In the genomic region with DNA sequence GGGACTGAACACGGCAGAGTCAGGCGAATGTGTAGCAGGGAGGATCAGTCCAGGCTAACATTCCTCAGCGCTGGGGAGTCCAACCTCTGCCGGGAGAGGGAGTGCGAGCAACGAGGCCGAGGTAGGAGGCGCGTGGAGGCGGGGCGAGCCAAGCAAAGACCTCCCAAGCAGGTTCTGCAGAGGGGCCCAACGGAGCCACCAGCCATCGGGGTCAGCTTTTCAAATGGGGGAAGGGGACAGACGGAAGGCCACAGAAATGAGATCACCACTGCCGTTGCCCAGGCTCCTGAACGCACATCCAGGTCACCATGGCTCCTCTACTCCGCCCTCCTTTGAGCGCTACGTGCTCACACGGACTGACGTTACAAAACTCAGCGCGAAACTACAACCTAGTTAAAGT, we compare ENCODE assay signal across 8 mouse cellular contexts. TPM values are rescaled to one million over a fixed set of nuclear protein-coding genes. Genes with fewer than 3 reads are reported as not detected.
DNase-seq lines count a peak whose midpoint lies in the region; ATAC-seq lines count a peak whose summit lies in the region.

No protein-coding gene starts in this region.

- H3K9me3 ChIP-seq in intestine, embryonic 14.5 days (ENCODE audit: control insufficient read depth, low read length): no peaks in the 10 kb centered on the region
- H3K9me3 ChIP-seq in megakaryocyte, embryonic 14.5 days: peaks cover 10% of the 10 kb centered on the region; the same call in 1 of the 2 replicates

- H3K4me3 ChIP-seq in intestine, embryonic 14.5 days (ENCODE audit: low read depth, low read length): peak overlapping the region; percentile 75
- peak overlapping the region; percentile 90 for H3K4me3 ChIP-seq in megakaryocyte, embryonic 14.5 days (replicated peaks)

- intact Hi-C loops in gastrocnemius, postnatal 36 days (cut with DNase I): loop anchor here (5.0 kb wide), 2 partner anchors 1446 to 1461 kb away; no protein-coding TSS in a partner anchor
- intact Hi-C loops in left cerebral cortex, postnatal 14 days (cut with DNase I): loop anchor here (10.0 kb wide), 2 partner anchors 1204 to 1594 kb away; no protein-coding TSS in a partner anchor

- peaks cover 36% of the 10 kb centered on the region for H3K36me3 ChIP-seq in intestine, embryonic 14.5 days (ENCODE audit: control insufficient read depth, insufficient read depth, low read length)
- no peaks in the 10 kb centered on the region for H3K36me3 ChIP-seq in megakaryocyte, embryonic 14.5 days (replicated peaks; ENCODE audit: low read length)

- WGBS in intestine, embryonic 14.5 days: under 1% methylated on average over 23 of the region's 23 CpGs

- no peaks in the 10 kb centered on the region for H3K27me3 ChIP-seq in intestine, embryonic 14.5 days (replicated peaks; ENCODE audit: control insufficient read depth, insufficient read depth, low read length)
- H3K27me3 ChIP-seq in megakaryocyte, embryonic 14.5 days (replicated peaks): peaks cover 49% of the 10 kb centered on the region

- H3K9ac ChIP-seq in intestine, embryonic 14.5 days (ENCODE audit: low read length): peak overlapping the region; percentile 91

- peak; percentile 84 for DNase-seq in adrenal gland, postnatal 10 days
- DNase-seq in embryo, embryonic 11 days: peak; percentile 91
- DNase-seq in gastrocnemius, postnatal 36 days: peak; percentile 74 to 75
- DNase-seq in intestine, embryonic 14.5 days (ENCODE audit: low spot score): peak; percentile 92
- peak; percentile 73 to 75 for DNase-seq in left cerebral cortex, postnatal 14 days (ENCODE audit: low spot score in 2 of 2)
- DNase-seq in right cerebral cortex, postnatal 36 days (ENCODE audit: low spot score in 2 of 2): peak; percentile 61 to 73

- H3K4me1 ChIP-seq in intestine, embryonic 14.5 days (replicated peaks; ENCODE audit: control insufficient read depth, insufficient read depth, low read length): peaks cover 19% of the 10 kb centered on the region; the same call in 1 of the 2 replicates
- H3K4me1 ChIP-seq in megakaryocyte, embryonic 14.5 days: peaks cover 34% of the 10 kb centered on the region

- H3K27ac ChIP-seq in intestine, embryonic 14.5 days (ENCODE audit: low read depth): peak overlapping the region; percentile 95

- peak; percentile 79 for ATAC-seq in intestine, embryonic 14.5 days (replicated peaks; ENCODE audit: low FRiP score, low TSS enrichment, low read depth)
- ATAC-seq in erythroid progenitor cell, adult 5-6 weeks (replicated peaks; ENCODE audit: low FRiP score, poor library complexity, severe bottlenecking): no peak

- peak overlapping the region; percentile 77 for H3K4me2 ChIP-seq in intestine, embryonic 14.5 days (ENCODE audit: low read length)

RNA-seq across cellular contexts. Expression of gene Adamts1, which starts 1.7 kb away (rescaled TPM):
- total RNA-seq in adrenal gland, postnatal 10 days (2021): 10 to 100 TPM; 17.9 to 47.6 TPM
- 10 to 100 TPM; 36.7 to 49.6 TPM for total RNA-seq in gastrocnemius, postnatal 36 days (2021)
- polyA plus RNA-seq in intestine, embryonic 14.5 days (2014; fragmentation: Nextera tagmentation; extraction: Ambion mirVana): 24.7 and 30.8 TPM in 2 replicates
- total RNA-seq in left cerebral cortex, postnatal 14 days (2021): 1 to 10 TPM; 7.3 to 8.4 TPM
- polyA plus RNA-seq in megakaryocyte, embryonic 14.5 days (2012; ENCODE audit: insufficient read depth, low replicate concordance): 0.28 TPM in 1 of 2 replicates, not detected in the other
- total RNA-seq in erythroid progenitor cell, adult 5-6 weeks (2015; ENCODE audit: low replicate concordance): 0.36 TPM in 1 of 2 replicates, not detected in the other
- 0.38 TPM in 1 of 2 replicates, not detected in the other for total RNA-seq in erythroid progenitor cell, adult 5-6 weeks (2017; ENCODE audit: low replicate concordance)

Comparison
In these comparisons a context has a peak if more than half of its experiments do, and no peak if none do; other contexts are left out.
1. RNA of gene Adamts1, which starts 1.7 kb away (total RNA-seq): 36.7 to 49.6 TPM in gastrocnemius, postnatal 36 days, 17.9 to 47.6 TPM in adrenal gland, postnatal 10 days and 7.3 to 8.4 TPM in left cerebral cortex, postnatal 14 days; 0.36 to 0.38 TPM in erythroid progenitor cell, adult 5-6 weeks; every median in the first group is over 4 times any median in the second.
2. Peak in every context shown above with its lines, with median percentiles within 50 percentile points of each other: DNase-seq.